ENCODE assay signal across 16 mouse cellular contexts in the genomic region with DNA sequence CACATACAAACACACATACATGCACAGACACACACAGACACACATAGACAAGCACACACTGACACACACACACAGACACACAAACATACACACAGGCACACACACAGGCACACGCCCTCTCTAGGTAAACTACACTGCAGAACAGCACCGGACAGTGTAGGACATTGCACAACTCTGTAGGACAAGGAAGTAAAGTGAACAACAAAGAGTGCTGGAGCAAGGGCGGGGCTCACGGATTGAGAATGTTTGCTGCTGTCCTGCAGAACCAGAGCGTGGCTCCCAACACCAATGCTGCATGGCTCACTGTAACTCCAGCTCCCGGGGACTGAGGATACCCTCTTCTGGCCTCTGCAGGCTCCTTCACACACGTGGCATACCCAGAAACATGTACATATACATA. TPM values are rescaled to one million over a fixed set of nuclear protein-coding genes. Genes with fewer than 3 reads are reported as not detected.
DNase-seq lines count a peak whose midpoint lies in the region; ATAC-seq lines count a peak whose summit lies in the region.
"Had no signal": no experiment of that assay in that cellular context is flagged by ENCODE, and none has a peak within 500 bp of the region (broad histone marks: within the 10 kb centered on the region; RNA-seq: fewer than 3 reads in every experiment).

No protein-coding gene starts in this region.

- no peak overlapping the region for H3K4me3 ChIP-seq in liver, embryonic 16.5 days (ENCODE audit: low read depth, low read length)
- H3K4me3 ChIP-seq: erythroblast, embryonic 14.5 days; heart, adult 2 months had no signal

- peaks cover 3% of the 10 kb centered on the region; the same call in 1 of the 2 replicates for H3K27me3 ChIP-seq in liver, embryonic 16.5 days (ENCODE audit: control insufficient read depth, insufficient read depth, low read depth, low read length)

- WGBS in liver, embryonic 16.5 days (ENCODE audit: insufficient replicate concordance): 23% methylated on average over 7 of the region's 7 CpGs

- no peak overlapping the region for H3K9ac ChIP-seq in liver, embryonic 16.5 days (ENCODE audit: low read depth, low read length)

- H3K4me1 ChIP-seq in liver, embryonic 16.5 days (ENCODE audit: control insufficient read depth, low read depth, low read length): peaks cover 11% of the 10 kb centered on the region

- no peak overlapping the region for H3K27ac ChIP-seq in liver, embryonic 16.5 days (ENCODE audit: low read length)
- H3K27ac ChIP-seq: heart, adult 2 months had no signal

- H3K36me3 ChIP-seq in liver, embryonic 16.5 days (ENCODE audit: control insufficient read depth, insufficient read depth): no peaks in the 10 kb centered on the region

- ATAC-seq in granulocyte monocyte progenitor cell, adult 5-6 weeks (replicated peaks; ENCODE audit: poor library complexity, severe bottlenecking): peak; percentile 75
- peak; percentile 80 for ATAC-seq in liver, embryonic 16.5 days (ENCODE audit: low read depth)
- peak; percentile 85 for ATAC-seq in monocyte, adult 5-6 weeks (replicated peaks; ENCODE audit: insufficient number of reproducible peaks, low FRiP score, low TSS enrichment, poor library complexity, severe bottlenecking)
- ATAC-seq: inflammation-experienced regulatory T-cells, adult 6 months had no signal

- H3K4me2 ChIP-seq in liver, embryonic 16.5 days (ENCODE audit: low read depth, low read length): no peak overlapping the region

- no peaks in the 10 kb centered on the region for H3K9me3 ChIP-seq in liver, embryonic 16.5 days (replicated peaks; ENCODE audit: control insufficient read depth, low read length)

- DNase-seq in NIH3T3 (ENCODE audit: low read depth): peak; percentile 24
- no peak for DNase-seq in adrenal gland, postnatal 10 days
- DNase-seq in cerebellum, adult 9-11 months: no peak
- no peak for DNase-seq in thymus, postnatal 0 days (ENCODE audit: low spot score)
- DNase-seq in gastrocnemius, adult 8-10 months (ENCODE audit: low spot score in 2 of 2): no peak
- DNase-seq: heart, postnatal 4 days; retina, postnatal 1 day had no signal

RNA-seq across cellular contexts. Expression of a gene that starts 17.9 kb away (rescaled TPM):
- 13.1 and 13.5 TPM in 2 replicates for total RNA-seq in granulocyte monocyte progenitor cell, adult 5-6 weeks (2014; fragmentation: Nextera tagmentation)
- total RNA-seq in granulocyte monocyte progenitor cell, adult 5-6 weeks (2017): 11.6 and 13.8 TPM in 2 replicates
- polyA plus RNA-seq in liver, embryonic 16.5 days (2015; fragmentation: Nextera tagmentation; extraction: Ambion mirVana): 10.0 and 11.8 TPM in 2 replicates
- 11.4 to 19.2 TPM (median 15.5 TPM) in 3 replicates for total RNA-seq in monocyte, adult 5-6 weeks (2017)
- 10 to 100 TPM; 37.8 to 47.6 TPM for total RNA-seq in adrenal gland, postnatal 10 days (2021)
- polyA plus RNA-seq in thymus, postnatal 0 days (2015; fragmentation: Nextera tagmentation; extraction: Ambion mirVana): 9.6 and 12.3 TPM in 2 replicates
- total RNA-seq in gastrocnemius, adult 8-10 months (2022): 10 to 100 TPM; 19.5 to 22.4 (median 21.5) TPM

RNA-seq across cellular contexts. Expression of a gene that starts 18.1 kb away (rescaled TPM):
- 24.0 and 38.5 TPM in 2 replicates for total RNA-seq in granulocyte monocyte progenitor cell, adult 5-6 weeks (2014; fragmentation: Nextera tagmentation)
- total RNA-seq in granulocyte monocyte progenitor cell, adult 5-6 weeks (2017): 25.1 and 35.7 TPM in 2 replicates
- 27.0 and 29.1 TPM in 2 replicates for polyA plus RNA-seq in liver, embryonic 16.5 days (2015; fragmentation: Nextera tagmentation; extraction: Ambion mirVana)
- 41.3 to 161 TPM (median 62.1 TPM) in 3 replicates for total RNA-seq in monocyte, adult 5-6 weeks (2017)
- 10 to 100 TPM; 13.4 to 15.5 TPM for total RNA-seq in adrenal gland, postnatal 10 days (2021)
- polyA plus RNA-seq in thymus, postnatal 0 days (2015; fragmentation: Nextera tagmentation; extraction: Ambion mirVana): 14.6 and 15.1 TPM in 2 replicates
- total RNA-seq in gastrocnemius, adult 8-10 months (2022): 1 to 10 TPM in 2 of 4 experiments, under 1 TPM in 2; 0.48 to 1.2 (median 1.00) TPM

RNA-seq across cellular contexts. Expression of a gene that starts 32.8 kb away (rescaled TPM):
- total RNA-seq in granulocyte monocyte progenitor cell, adult 5-6 weeks (2014; fragmentation: Nextera tagmentation): 115 and 122 TPM in 2 replicates
- 128 and 141 TPM in 2 replicates for total RNA-seq in granulocyte monocyte progenitor cell, adult 5-6 weeks (2017)
- polyA plus RNA-seq in liver, embryonic 16.5 days (2015; fragmentation: Nextera tagmentation; extraction: Ambion mirVana): 69.7 and 76.8 TPM in 2 replicates
- total RNA-seq in monocyte, adult 5-6 weeks (2017): 14.2 to 29.8 TPM (median 14.4 TPM) in 3 replicates
- 10 to 100 TPM; 60.2 to 62.6 TPM for total RNA-seq in adrenal gland, postnatal 10 days (2021)
- polyA plus RNA-seq in thymus, postnatal 0 days (2015; fragmentation: Nextera tagmentation; extraction: Ambion mirVana): 144 and 151 TPM in 2 replicates
- 10 to 100 TPM; 15.5 to 18.5 (median 16.7) TPM for total RNA-seq in gastrocnemius, adult 8-10 months (2022)

RNA-seq across cellular contexts. Expression of a gene that starts 58.6 kb away (rescaled TPM):
- not detected in 2 replicates for total RNA-seq in granulocyte monocyte progenitor cell, adult 5-6 weeks (2014; fragmentation: Nextera tagmentation)
- not detected in 2 replicates for total RNA-seq in granulocyte monocyte progenitor cell, adult 5-6 weeks (2017)
- not detected in 2 replicates for polyA plus RNA-seq in liver, embryonic 16.5 days (2015; fragmentation: Nextera tagmentation; extraction: Ambion mirVana)
- not detected in 3 replicates for total RNA-seq in monocyte, adult 5-6 weeks (2017)
- total RNA-seq in adrenal gland, postnatal 10 days (2021): 100 to 1,000 TPM in 1 of 2 experiments, 1 to 10 TPM in 1; 1.6 to 106 TPM
- 0.80 and 1.2 TPM in 2 replicates for polyA plus RNA-seq in thymus, postnatal 0 days (2015; fragmentation: Nextera tagmentation; extraction: Ambion mirVana)
- not detected for total RNA-seq in gastrocnemius, adult 8-10 months (2022)
- total RNA-seq: ES-E14; heart, adult 2 months; heart, postnatal 4 days; layer of hippocampus, adult 18-20 months had no signal
- polyA plus RNA-seq: cortical plate, adult 2 months; erythroblast, embryonic 14.5 days; heart, adult 2 months; inflammation-experienced regulatory T-cells, adult 6 months had no signal

Comparison
In these comparisons a context has a peak if more than half of its experiments do, and no peak if none do; other contexts are left out.
1. RNA of a gene that starts 18.1 kb away (total RNA-seq): 41.3 to 161 TPM in monocyte, adult 5-6 weeks, 24.0 to 38.5 TPM in granulocyte monocyte progenitor cell, adult 5-6 weeks and 13.4 to 15.5 TPM in adrenal gland, postnatal 10 days; 0.48 to 1.2 TPM in gastrocnemius, adult 8-10 months; every median in the first group is over 4 times any median in the second.
2. Peak in every context shown above with its lines, with median percentiles within 50 percentile points of each other: ATAC-seq.